Mouse (Mus musculus): ENCODE measurements around the gene Msl1. TPM values are rescaled to one million over a fixed set of nuclear protein-coding genes. Genes with fewer than 3 reads are reported as not detected.

Msl1 gene
- polyA plus RNA-seq, 1 experiment, result 40.5 TPM

DNA sequence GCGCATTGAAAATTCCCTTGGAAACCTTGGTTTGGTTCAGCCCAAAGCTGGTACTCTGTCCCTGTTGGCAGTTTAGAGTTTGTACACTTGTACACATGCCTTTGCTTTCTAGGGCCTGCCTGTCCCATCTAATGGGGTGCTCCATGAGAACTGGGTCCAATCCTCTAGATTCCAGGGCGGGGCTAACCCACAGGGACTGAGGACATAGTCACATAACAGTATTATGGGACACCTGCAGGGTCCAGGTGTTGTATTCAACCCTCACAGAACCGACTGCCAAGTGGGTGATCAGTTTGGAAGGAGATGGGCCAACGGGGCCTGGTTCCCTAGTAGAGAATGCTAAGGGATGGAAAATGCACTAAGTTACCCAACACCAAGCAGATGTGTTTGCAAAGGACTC lies 33.4 kb upstream of the Msl1 start:
- H3K4me3 ChIP-seq (ENCODE audit: insufficient read depth, poor library complexity, severe bottlenecking), result no peak overlapping the region
- no peaks in the 10 kb centered on the region for H3K36me3 ChIP-seq (ENCODE audit: control insufficient read depth, insufficient read depth)
- TF ChIP-seq MYOD1 (IDR thresholded peaks at IDR 0.05; ENCODE audit: control insufficient read depth, insufficient read length, low read depth) (no peak), CEBPB (IDR thresholded peaks at IDR 0.05; ENCODE audit: low read depth) (no peak)

GRCm38 (mm10) chr11:98762756-98763501 lies 32.4 kb upstream of the Msl1 start:
- peaks cover 2% of the 10 kb centered on the region for H3K36me3 ChIP-seq (ENCODE audit: control insufficient read depth, insufficient read depth)
- TF ChIP-seq FOSL1 (IDR thresholded peaks at IDR 0.05; ENCODE audit: insufficient read depth, low read length, poor library complexity, severe bottlenecking), result no peak
- TF ChIP-seq CTCF (IDR thresholded peaks at IDR 0.05; ENCODE audit: control insufficient read depth, insufficient read depth, insufficient read length), result no peak
- no peak for TF ChIP-seq USF1 (IDR thresholded peaks at IDR 0.05; ENCODE audit: low read depth)
- TF ChIP-seq MYOD1 (IDR thresholded peaks at IDR 0.05; ENCODE audit: control insufficient read depth, insufficient read length, low read depth), result no peak
- TF ChIP-seq CEBPB (IDR thresholded peaks at IDR 0.05; ENCODE audit: low read depth), result no peak
- no peak for TF ChIP-seq MAX (IDR thresholded peaks at IDR 0.05)
- TF ChIP-seq MYOG (IDR thresholded peaks at IDR 0.05; ENCODE audit: control insufficient read depth, extremely low read depth, insufficient read length), result no peak
- H3K79me2 ChIP-seq (ENCODE audit: control insufficient read depth, insufficient read depth), result no peaks in the 10 kb centered on the region
- no peaks in the 10 kb centered on the region for H3K79me3 ChIP-seq (ENCODE audit: low read depth)
- H3K27me3 ChIP-seq (ENCODE audit: control insufficient read depth, insufficient read depth, insufficient read length), result no peaks in the 10 kb centered on the region
- H3ac ChIP-seq (ENCODE audit: control insufficient read depth, insufficient read length, low read depth), result no peak overlapping the region
- no peak overlapping the region for H3K4me3 ChIP-seq (ENCODE audit: insufficient read depth, poor library complexity, severe bottlenecking)

More for the DNA sequence above, 33.4 kb upstream of the Msl1 start:
- H3K79me3 ChIP-seq (ENCODE audit: low read depth), result no peaks in the 10 kb centered on the region
- no peaks in the 10 kb centered on the region for H3K79me2 ChIP-seq (ENCODE audit: control insufficient read depth, insufficient read depth)
- H3ac ChIP-seq (ENCODE audit: control insufficient read depth, insufficient read length, low read depth), result no peak overlapping the region
- H3K27me3 ChIP-seq (ENCODE audit: control insufficient read depth, insufficient read depth, insufficient read length), result no peaks in the 10 kb centered on the region

- Histone ChIP-seq H3K79me3 (ENCODE audit: low read depth) (no peaks in the 10 kb centered on the region), H3K79me2 (ENCODE audit: control insufficient read depth, insufficient read depth) (no peaks in the 10 kb centered on the region)
Measured at GRCm38 (mm10) chr11:98763502-98763861, 31.8 kb upstream of the Msl1 start.

GRCm38 (mm10) chr11:98764091-98764490 lies 31.2 kb upstream of the Msl1 start:
- TF ChIP-seq FOSL1 (IDR thresholded peaks at IDR 0.05; ENCODE audit: insufficient read depth, low read length, poor library complexity, severe bottlenecking) (no peak), CEBPB (IDR thresholded peaks at IDR 0.05; ENCODE audit: low read depth) (no peak), CTCF (IDR thresholded peaks at IDR 0.05; ENCODE audit: control insufficient read depth, insufficient read depth, insufficient read length) (no peak)
- Histone ChIP-seq H3K79me3 (ENCODE audit: low read depth) (no peaks in the 10 kb centered on the region), H3ac (ENCODE audit: control insufficient read depth, insufficient read length, low read depth) (no peak overlapping the region), H3K36me3 (ENCODE audit: control insufficient read depth, insufficient read depth) (peaks cover 13% of the 10 kb centered on the region), H3K4me3 (ENCODE audit: insufficient read depth, poor library complexity, severe bottlenecking) (no peak overlapping the region), H3K79me2 (ENCODE audit: control insufficient read depth, insufficient read depth) (no peaks in the 10 kb centered on the region), H3K27me3 (ENCODE audit: control insufficient read depth, insufficient read depth, insufficient read length) (no peaks in the 10 kb centered on the region)

More at GRCm38 (mm10) chr11:98763502-98763861, 31.8 kb upstream of the Msl1 start:
- no peak for TF ChIP-seq MYOD1 (IDR thresholded peaks at IDR 0.05; ENCODE audit: control insufficient read depth, insufficient read length, low read depth)
- TF ChIP-seq CEBPB (IDR thresholded peaks at IDR 0.05; ENCODE audit: low read depth), result no peak
- no peak for TF ChIP-seq FOSL1 (IDR thresholded peaks at IDR 0.05; ENCODE audit: insufficient read depth, low read length, poor library complexity, severe bottlenecking)
- no peak for TF ChIP-seq USF1 (IDR thresholded peaks at IDR 0.05; ENCODE audit: low read depth)
- TF ChIP-seq MAX (IDR thresholded peaks at IDR 0.05), result no peak
- no peak for TF ChIP-seq MYOG (IDR thresholded peaks at IDR 0.05; ENCODE audit: control insufficient read depth, extremely low read depth, insufficient read length)
- TF ChIP-seq CTCF (IDR thresholded peaks at IDR 0.05; ENCODE audit: control insufficient read depth, insufficient read depth, insufficient read length), result no peak
- Histone ChIP-seq H3K36me3 (ENCODE audit: control insufficient read depth, insufficient read depth) (peaks cover 7% of the 10 kb centered on the region), H3K4me3 (ENCODE audit: insufficient read depth, poor library complexity, severe bottlenecking) (no peak overlapping the region), H3ac (ENCODE audit: control insufficient read depth, insufficient read length, low read depth) (no peak overlapping the region), H3K27me3 (ENCODE audit: control insufficient read depth, insufficient read depth, insufficient read length) (no peaks in the 10 kb centered on the region)

GRCm38 (mm10) chr11:98764746-98765145 lies 30.6 kb upstream of the Msl1 start:
- Histone ChIP-seq H3K27me3 (ENCODE audit: control insufficient read depth, insufficient read depth, insufficient read length) (no peaks in the 10 kb centered on the region), H3K4me3 (ENCODE audit: insufficient read depth, poor library complexity, severe bottlenecking) (no peak overlapping the region), H3ac (ENCODE audit: control insufficient read depth, insufficient read length, low read depth) (no peak overlapping the region), H3K79me2 (ENCODE audit: control insufficient read depth, insufficient read depth) (no peaks in the 10 kb centered on the region), H3K36me3 (ENCODE audit: control insufficient read depth, insufficient read depth) (peaks cover 18% of the 10 kb centered on the region), H3K79me3 (ENCODE audit: low read depth) (no peaks in the 10 kb centered on the region)
- no peak for TF ChIP-seq MYOD1 (IDR thresholded peaks at IDR 0.05; ENCODE audit: control insufficient read depth, insufficient read length, low read depth)
- TF ChIP-seq CTCF (IDR thresholded peaks at IDR 0.05; ENCODE audit: control insufficient read depth, insufficient read depth, insufficient read length), result no peak
- TF ChIP-seq USF1 (IDR thresholded peaks at IDR 0.05; ENCODE audit: low read depth), result no peak
- no peak for TF ChIP-seq MAX (IDR thresholded peaks at IDR 0.05)
- no peak for TF ChIP-seq CEBPB (IDR thresholded peaks at IDR 0.05; ENCODE audit: low read depth)
- TF ChIP-seq FOSL1 (IDR thresholded peaks at IDR 0.05; ENCODE audit: insufficient read depth, low read length, poor library complexity, severe bottlenecking), result no peak
- TF ChIP-seq MYOG (IDR thresholded peaks at IDR 0.05; ENCODE audit: control insufficient read depth, extremely low read depth, insufficient read length), result no peak
